Mouse (Mus musculus): ENCODE results near the gene Opa3.

DNA sequence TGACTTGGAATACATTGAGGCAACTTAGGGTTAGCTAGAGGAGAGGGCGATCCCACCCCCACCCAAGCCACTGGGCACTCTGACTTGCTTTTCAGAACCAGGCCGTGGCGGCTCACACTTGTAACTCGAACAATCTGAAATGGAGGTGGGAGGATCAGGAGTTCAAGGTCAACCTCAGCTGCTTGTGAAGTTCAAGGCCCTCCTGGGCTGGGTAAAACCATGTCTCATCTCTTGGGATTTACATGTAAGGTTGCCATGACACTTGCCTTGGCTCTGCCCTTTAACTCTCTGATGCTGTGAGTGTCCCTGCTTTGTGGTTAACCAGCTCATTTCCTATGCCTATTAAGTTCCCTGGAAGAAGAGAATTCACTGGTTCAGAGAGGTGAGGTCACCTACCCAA is 18.6 kb upstream of the Opa3 start:
- TF ChIP-seq CTCF (IDR thresholded peaks at IDR 0.05; ENCODE audit: control insufficient read depth, insufficient read depth, insufficient read length) (no peak), CEBPB (IDR thresholded peaks at IDR 0.05; ENCODE audit: low read depth) (no peak), USF1 (IDR thresholded peaks at IDR 0.05; ENCODE audit: low read depth) (no peak), MAX (IDR thresholded peaks at IDR 0.05) (no peak)
